Mouse (Mus musculus): ENCODE measurements around the gene Olfr826. TPM values are rescaled to one million over a fixed set of nuclear protein-coding genes. Genes with fewer than 3 reads are reported as not detected.
"Not testable (repeated sequence)": the region's sequence is repeated elsewhere in the genome, so short reads cannot be mapped to it uniquely, and the experiment has no call there.

Olfr826 gene
- polyA plus RNA-seq (2015; fragmentation: Nextera tagmentation; extraction: Ambion mirVana) = not detected in 2 replicates

GRCm38 (mm10) chr10:130184086-130184485, at the start of gene Olfr826:
TSS of gene Olfr826 (minus strand) at chr10:130184186.
- no peak for DNase-seq (ENCODE audit: low spot score)

GRCm38 (mm10) chr10:130232117-130232516, 48.1 kb upstream of the Olfr826 start:
- DNase-seq (ENCODE audit: low spot score) = no peak

DNA sequence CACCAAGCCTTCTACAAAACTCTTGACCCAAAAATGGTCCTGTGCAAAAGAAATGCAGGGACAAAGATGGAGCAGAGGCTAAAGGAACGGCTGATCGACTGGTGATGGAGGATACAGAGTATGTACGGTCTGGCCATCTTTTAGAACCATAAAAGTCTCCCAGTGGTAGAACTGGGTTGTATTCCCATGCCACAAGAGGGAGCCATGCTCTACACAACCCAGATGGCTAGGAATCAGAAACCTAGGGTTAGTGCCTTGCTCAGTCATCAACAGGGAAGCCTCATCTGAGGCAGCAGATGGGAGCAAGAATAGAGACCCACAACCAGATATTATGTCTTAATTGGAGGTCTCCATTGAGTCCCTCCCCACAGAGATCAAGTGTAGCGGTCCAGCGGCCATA, 45.6 kb upstream of the Olfr826 start:
- DNase-seq (ENCODE audit: low spot score) = peak; percentile 16

DNA sequence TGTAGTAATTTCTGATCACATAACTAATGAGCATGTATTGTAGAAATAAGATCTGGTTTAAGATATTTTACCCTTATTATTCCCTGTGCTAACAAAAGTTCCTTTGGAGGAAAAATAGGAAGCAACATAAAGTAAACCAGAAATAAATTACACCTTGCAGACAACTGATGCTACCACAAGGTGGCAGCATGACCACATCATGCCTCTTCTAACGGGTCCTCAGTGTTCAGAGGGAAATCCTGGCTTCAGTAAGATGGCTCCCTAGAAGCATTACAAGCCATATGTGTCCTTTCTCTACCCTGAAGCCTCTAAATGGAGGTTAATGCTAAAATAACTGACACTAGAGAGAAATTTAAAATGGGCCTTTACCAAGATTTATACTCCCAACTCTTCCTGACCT, 44.3 kb upstream of the Olfr826 start:
- DNase-seq (ENCODE audit: low spot score) = peak; percentile 61

- no peak for DNase-seq (ENCODE audit: low spot score)
Measured at GRCm38 (mm10) chr10:130225034-130225433, 41.0 kb upstream of the Olfr826 start.

DNA sequence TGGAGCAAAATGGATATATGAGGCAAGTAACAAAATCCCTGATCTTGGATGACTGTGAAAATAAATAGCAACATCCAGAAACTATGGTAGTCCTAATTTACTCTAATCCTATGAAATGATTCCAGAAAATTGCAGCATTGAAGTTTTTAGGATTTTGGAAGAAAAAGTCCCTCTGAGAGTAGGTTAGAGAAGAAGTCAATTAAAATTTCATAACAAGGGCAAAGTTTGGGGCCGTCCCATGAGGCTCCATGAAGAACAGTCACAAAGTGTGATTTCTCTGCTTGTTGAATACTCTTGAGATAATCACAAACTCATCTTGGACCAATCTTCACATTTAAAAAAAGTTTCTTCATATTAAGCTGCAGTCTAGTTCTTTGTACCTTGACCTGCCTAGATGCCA, 30.3 kb upstream of the Olfr826 start, which contains the start of gene Olfr827:
TSS of gene Olfr827 (minus strand) at position 101 of the 400 bp plus-strand sequence.
- no peak for DNase-seq (ENCODE audit: low spot score)

DNA sequence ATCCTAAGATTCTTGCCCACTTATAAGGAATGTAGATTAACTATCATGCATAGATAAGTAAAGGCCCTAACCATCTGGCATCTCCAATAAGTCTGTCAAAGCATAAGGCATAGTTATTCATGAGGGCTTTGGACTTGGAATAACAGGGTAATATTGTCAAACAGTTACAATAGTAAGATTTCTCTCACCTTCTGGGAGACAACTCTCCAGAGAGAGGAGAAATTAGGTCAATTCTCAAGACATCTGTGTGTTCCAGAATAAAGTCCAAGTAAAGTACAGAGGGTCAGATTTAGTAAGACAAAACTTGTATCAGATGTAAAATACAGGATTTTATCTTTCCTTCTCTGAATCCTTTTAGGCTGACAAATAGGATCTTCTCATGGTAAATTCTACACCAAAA, 17.3 kb downstream of the Olfr826 start, which contains the start of gene Olfr825:
TSS of gene Olfr825 (minus strand) at position 101 of the 400 bp plus-strand sequence.
- DNase-seq (ENCODE audit: low spot score) = no peak

DNA sequence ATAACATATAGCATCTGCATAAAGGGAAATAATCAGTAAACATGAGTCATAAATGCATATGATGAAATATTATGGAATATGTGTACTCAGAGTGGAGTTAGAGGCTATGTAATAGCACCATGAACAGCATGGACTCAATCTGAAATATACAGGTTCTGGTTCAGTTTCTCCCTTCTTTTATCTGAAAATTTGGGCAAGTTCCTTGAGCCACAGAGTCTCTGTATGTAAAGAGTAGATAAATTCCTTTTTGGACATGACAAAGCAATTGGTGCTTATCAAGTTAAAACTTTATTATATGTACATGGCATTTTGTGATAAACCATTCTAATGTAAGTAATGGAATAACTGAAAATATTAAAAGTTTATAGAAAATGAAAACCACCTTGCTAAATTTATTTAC, 18.8 kb downstream of the Olfr826 start:
- DNase-seq (ENCODE audit: low spot score) = no peak

DNA sequence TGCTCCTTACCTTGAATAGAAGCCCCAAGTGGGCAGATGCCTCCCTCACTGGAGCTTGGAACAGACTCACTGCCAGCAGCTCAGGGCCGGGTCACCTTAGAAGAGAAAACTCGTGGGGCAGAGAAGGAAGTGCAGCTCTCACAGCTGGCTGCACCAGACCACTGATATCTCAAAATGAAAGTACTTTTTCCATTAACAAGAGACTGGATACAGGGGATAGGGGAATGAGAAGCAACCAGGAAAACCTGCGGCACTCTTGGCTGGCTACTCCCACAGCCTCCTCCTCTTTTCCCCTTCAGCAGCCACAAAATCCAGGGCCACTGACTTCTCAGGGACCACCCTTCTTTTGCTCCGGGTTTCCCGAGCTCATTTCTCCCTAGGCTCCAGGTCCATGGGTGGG, 39.9 kb downstream of the Olfr826 start:
- DNase-seq (ENCODE audit: low spot score) = no peak

GRCm38 (mm10) chr10:130142481-130142880, 41.5 kb downstream of the Olfr826 start:
- DNase-seq (ENCODE audit: low spot score) = not testable (repeated sequence)

GRCm38 (mm10) chr10:130134811-130135210, 49.2 kb downstream of the Olfr826 start:
- DNase-seq (ENCODE audit: low spot score) = no peak

DNA sequence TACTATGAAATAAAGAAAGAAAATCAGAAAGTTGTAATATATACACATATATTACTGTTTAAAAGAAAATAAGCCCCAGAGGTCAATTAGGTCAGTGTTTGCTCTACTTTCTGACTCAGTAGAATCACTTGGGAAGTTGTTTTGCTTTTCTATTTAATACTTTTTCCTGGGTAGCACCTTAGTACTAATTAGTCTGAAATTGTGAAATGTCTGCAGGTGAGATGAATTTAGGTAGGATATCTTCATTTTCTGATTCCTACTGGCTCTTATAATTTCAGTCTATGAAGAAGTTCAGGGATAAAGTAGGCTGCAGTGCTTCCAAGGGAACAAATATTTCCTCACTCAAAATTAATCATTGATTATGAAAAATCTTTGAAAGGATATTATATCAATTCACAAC, 54.1 kb downstream of the Olfr826 start, which contains the start of gene Olfr824:
TSS of gene Olfr824 (minus strand) at position 101 of the 400 bp plus-strand sequence.
- DNase-seq (ENCODE audit: low spot score) = not testable (repeated sequence)

Other genes starting within 250 kb of the Olfr826 start
- gene Olfr818, start 235.1 kb downstream of the Olfr826 start, polyA plus RNA-seq (2015; fragmentation: Nextera tagmentation; extraction: Ambion mirVana) = not detected in 2 replicates
- gene Olfr819, start 216.9 kb downstream of the Olfr826 start, polyA plus RNA-seq (2015; fragmentation: Nextera tagmentation; extraction: Ambion mirVana) = not detected in 2 replicates
- not detected in 2 replicates for gene Olfr247, start 208.0 kb downstream of the Olfr826 start, polyA plus RNA-seq (2015; fragmentation: Nextera tagmentation; extraction: Ambion mirVana)
- not detected in 2 replicates for gene Gm10310, start 199.1 kb downstream of the Olfr826 start, polyA plus RNA-seq (2015; fragmentation: Nextera tagmentation; extraction: Ambion mirVana)
- gene Olfr820, start 171.6 kb downstream of the Olfr826 start, polyA plus RNA-seq (2015; fragmentation: Nextera tagmentation; extraction: Ambion mirVana) = not detected in 2 replicates
- gene Olfr821, start 153.8 kb downstream of the Olfr826 start, polyA plus RNA-seq (2015; fragmentation: Nextera tagmentation; extraction: Ambion mirVana) = not detected in 2 replicates
- gene Olfr822, start 113.0 kb downstream of the Olfr826 start, polyA plus RNA-seq (2015; fragmentation: Nextera tagmentation; extraction: Ambion mirVana) = not detected in 2 replicates
- gene Olfr823, start 68.8 kb downstream of the Olfr826 start, polyA plus RNA-seq (2015; fragmentation: Nextera tagmentation; extraction: Ambion mirVana) = not detected in 2 replicates
- gene Olfr824, start 54.2 kb downstream of the Olfr826 start, polyA plus RNA-seq (2015; fragmentation: Nextera tagmentation; extraction: Ambion mirVana) = not detected in 2 replicates
- gene Olfr825, start 17.4 kb downstream of the Olfr826 start, polyA plus RNA-seq (2015; fragmentation: Nextera tagmentation; extraction: Ambion mirVana) = not detected in 2 replicates
- gene Olfr827, start 30.2 kb upstream of the Olfr826 start, polyA plus RNA-seq (2015; fragmentation: Nextera tagmentation; extraction: Ambion mirVana) = not detected in 2 replicates
- gene Neurod4, start 96.1 kb upstream of the Olfr826 start, polyA plus RNA-seq (2015; fragmentation: Nextera tagmentation; extraction: Ambion mirVana) = 0.05 TPM in 2 replicates
- gene Tespa1, start 138.7 kb upstream of the Olfr826 start, polyA plus RNA-seq (2015; fragmentation: Nextera tagmentation; extraction: Ambion mirVana) = 143 and 188 TPM in 2 replicates
- 0.68 and 1.4 TPM in 2 replicates for gene Vmn2r84, start 210.1 kb upstream of the Olfr826 start, polyA plus RNA-seq (2015; fragmentation: Nextera tagmentation; extraction: Ambion mirVana)
- not detected in 2 replicates for gene Vmn2r85, start 245.5 kb upstream of the Olfr826 start, polyA plus RNA-seq (2015; fragmentation: Nextera tagmentation; extraction: Ambion mirVana)

Data from thymus, postnatal 0 days (tissue).